In genomic region chr11:100721254-100721653, GRCm38 (mm10) we compare ENCODE assay signal across 11 mouse cellular contexts. TPM values are rescaled to one million over a fixed set of nuclear protein-coding genes. Genes with fewer than 3 reads are reported as not detected.
DNase-seq lines count a peak whose midpoint lies in the region; ATAC-seq lines count a peak whose summit lies in the region.
"Had no signal": no experiment of that assay in that cellular context is flagged by ENCODE, and none has a peak within 500 bp of the region (broad histone marks: within the 10 kb centered on the region; RNA-seq: fewer than 3 reads in every experiment).

No protein-coding gene starts in this region.

- peaks cover 14% of the 10 kb centered on the region; the same call in 1 of the 2 replicates for H3K4me1 ChIP-seq in midbrain, embryonic 15.5 days
- peaks cover 4% of the 10 kb centered on the region; the same call in 1 of the 2 replicates for H3K4me1 ChIP-seq in midbrain, embryonic 11.5 days (ENCODE audit: control insufficient read depth, insufficient read depth, low read length)
- H3K4me1 ChIP-seq in intestine, embryonic 15.5 days (replicated peaks): peaks cover 32% of the 10 kb centered on the region
- peaks cover 28% of the 10 kb centered on the region for H3K4me1 ChIP-seq in stomach, embryonic 16.5 days (ENCODE audit: control insufficient read depth, insufficient read depth, low read length)

- no peak overlapping the region for H3K4me2 ChIP-seq in midbrain, embryonic 15.5 days
- no peak overlapping the region for H3K4me2 ChIP-seq in midbrain, embryonic 11.5 days
- H3K4me2 ChIP-seq in intestine, embryonic 15.5 days (replicated peaks): no peak overlapping the region
- H3K4me2 ChIP-seq in stomach, embryonic 16.5 days (ENCODE audit: low read depth, low read length): no peak overlapping the region

- ATAC-seq in midbrain, embryonic 15.5 days (replicated peaks): no peak
- no peak for ATAC-seq in midbrain, embryonic 11.5 days (ENCODE audit: low FRiP score)
- ATAC-seq in intestine, embryonic 15.5 days: no peak
- ATAC-seq in stomach, embryonic 16.5 days (ENCODE audit: insufficient read depth, low FRiP score): no peak

- intact Hi-C loops in heart, postnatal 36 days (cut with DNase I): loop anchor here (5.0 kb wide), 1 partner anchor 221 kb away; no protein-coding TSS in a partner anchor

- no peak overlapping the region for H3K9ac ChIP-seq in midbrain, embryonic 15.5 days
- no peak overlapping the region for H3K9ac ChIP-seq in midbrain, embryonic 11.5 days (ENCODE audit: low read length)
- no peak overlapping the region for H3K9ac ChIP-seq in intestine, embryonic 15.5 days
- no peak overlapping the region for H3K9ac ChIP-seq in stomach, embryonic 16.5 days (ENCODE audit: low read length)

- H3K9me3 ChIP-seq in midbrain, embryonic 15.5 days: no peaks in the 10 kb centered on the region
- no peaks in the 10 kb centered on the region for H3K9me3 ChIP-seq in midbrain, embryonic 11.5 days (ENCODE audit: control insufficient read depth, low read length)
- H3K9me3 ChIP-seq in intestine, embryonic 15.5 days: no peaks in the 10 kb centered on the region
- H3K9me3 ChIP-seq in stomach, embryonic 16.5 days (replicated peaks; ENCODE audit: control insufficient read depth, low read length): no peaks in the 10 kb centered on the region

- no peak overlapping the region for H3K4me3 ChIP-seq in midbrain, embryonic 15.5 days
- H3K4me3 ChIP-seq in midbrain, embryonic 11.5 days (ENCODE audit: low read depth, low read length): no peak overlapping the region
- H3K4me3 ChIP-seq in intestine, embryonic 15.5 days (replicated peaks): no peak overlapping the region
- no peak overlapping the region for H3K4me3 ChIP-seq in stomach, embryonic 16.5 days (replicated peaks; ENCODE audit: low read length)

- H3K27me3 ChIP-seq in midbrain, embryonic 15.5 days (replicated peaks): no peaks in the 10 kb centered on the region
- no peaks in the 10 kb centered on the region for H3K27me3 ChIP-seq in midbrain, embryonic 11.5 days (ENCODE audit: control insufficient read depth, insufficient read depth, low read length)
- no peaks in the 10 kb centered on the region for H3K27me3 ChIP-seq in intestine, embryonic 15.5 days (replicated peaks)
- no peaks in the 10 kb centered on the region for H3K27me3 ChIP-seq in stomach, embryonic 16.5 days (ENCODE audit: control insufficient read depth, insufficient read depth, low read length)

- H3K27ac ChIP-seq in midbrain, embryonic 15.5 days: peak overlapping the region; percentile 27; the same call in 1 of the 2 replicates
- no peak overlapping the region for H3K27ac ChIP-seq in midbrain, embryonic 11.5 days (ENCODE audit: low read depth, low read length)
- peak overlapping the region; percentile 18 for H3K27ac ChIP-seq in intestine, embryonic 15.5 days
- H3K27ac ChIP-seq in stomach, embryonic 16.5 days (ENCODE audit: low read length): peak overlapping the region; percentile 64

- peak; percentile 48 to 59 for DNase-seq in heart, adult 18-20 months
- no peak for DNase-seq in heart, postnatal 36 days
- DNase-seq in midbrain, embryonic 11.5 days (ENCODE audit: low spot score, missing footprints): no peak
- DNase-seq in spleen, adult 12 weeks (ENCODE audit: low spot score): no peak
- DNase-seq in urinary bladder, postnatal 25 days (ENCODE audit: low spot score): no peak

- WGBS in midbrain, embryonic 15.5 days: 51% methylated on average over 4 of the region's 4 CpGs
- WGBS in midbrain, embryonic 11.5 days: 63% methylated on average over 4 of the region's 4 CpGs
- 63% methylated on average over 4 of the region's 4 CpGs for WGBS in intestine, embryonic 15.5 days
- 59% methylated on average over 4 of the region's 4 CpGs for WGBS in stomach, embryonic 16.5 days

- peaks cover 19% of the 10 kb centered on the region for H3K36me3 ChIP-seq in midbrain, embryonic 15.5 days (replicated peaks)
- H3K36me3 ChIP-seq in midbrain, embryonic 11.5 days (ENCODE audit: control insufficient read depth, insufficient read depth, low read length): peaks cover 11% of the 10 kb centered on the region; the same call in 1 of the 2 replicates
- 0 out of 2 replicates have a peak, but pooled peaks cover 15% of the 10 kb centered on the region for H3K36me3 ChIP-seq in intestine, embryonic 15.5 days
- no peaks in the 10 kb centered on the region for H3K36me3 ChIP-seq in stomach, embryonic 16.5 days (ENCODE audit: control insufficient read depth, insufficient read depth, low read length)

RNA-seq across cellular contexts. Expression of gene Hspb9, which starts 7.6 kb away (rescaled TPM):
- total RNA-seq in heart, adult 18-20 months (2021): not detected
- under 1 TPM in 1 of 2 experiments, not detected in 1; 0.43 TPM for total RNA-seq in heart, postnatal 36 days (2021)
- polyA plus RNA-seq in midbrain, embryonic 15.5 days (2015; fragmentation: Nextera tagmentation; extraction: Ambion mirVana): not detected in 2 replicates
- 0.47 and 0.52 TPM in 2 replicates for polyA plus RNA-seq in midbrain, embryonic 11.5 days (2014; fragmentation: Nextera tagmentation; extraction: Ambion mirVana)
- polyA plus RNA-seq in intestine, embryonic 15.5 days (2015; fragmentation: Nextera tagmentation; extraction: Ambion mirVana): 0.40 and 0.54 TPM in 2 replicates
- polyA plus RNA-seq in stomach, embryonic 16.5 days (2015; fragmentation: Nextera tagmentation; extraction: Ambion mirVana): 0.36 TPM in 1 of 2 replicates, not detected in the other
- total RNA-seq: layer of hippocampus, adult 8-10 months; neutrophil, adult 5-6 weeks had no signal
- polyA plus RNA-seq: brain, embryonic 14.5 days had no signal

RNA-seq across cellular contexts. Expression of gene Kat2a, which starts 9.0 kb away (rescaled TPM):
- total RNA-seq in heart, adult 18-20 months (2021): 10 to 100 TPM; 12.2 to 14.7 TPM
- total RNA-seq in heart, postnatal 36 days (2021): 10 to 100 TPM; 12.4 to 13.0 TPM
- polyA plus RNA-seq in midbrain, embryonic 15.5 days (2015; fragmentation: Nextera tagmentation; extraction: Ambion mirVana): 67.2 and 70.2 TPM in 2 replicates
- 44.4 and 57.2 TPM in 2 replicates for polyA plus RNA-seq in midbrain, embryonic 11.5 days (2014; fragmentation: Nextera tagmentation; extraction: Ambion mirVana)
- polyA plus RNA-seq in intestine, embryonic 15.5 days (2015; fragmentation: Nextera tagmentation; extraction: Ambion mirVana): 48.2 and 51.9 TPM in 2 replicates
- 40.6 and 41.5 TPM in 2 replicates for polyA plus RNA-seq in stomach, embryonic 16.5 days (2015; fragmentation: Nextera tagmentation; extraction: Ambion mirVana)

RNA-seq across cellular contexts. Expression of gene Rab5c, which starts 16.8 kb away (rescaled TPM):
- 10 to 100 TPM; 53.9 to 59.8 TPM for total RNA-seq in heart, adult 18-20 months (2021)
- total RNA-seq in heart, postnatal 36 days (2021): 10 to 100 TPM; 54.3 to 62.1 TPM
- 39.3 and 40.9 TPM in 2 replicates for polyA plus RNA-seq in midbrain, embryonic 15.5 days (2015; fragmentation: Nextera tagmentation; extraction: Ambion mirVana)
- polyA plus RNA-seq in midbrain, embryonic 11.5 days (2014; fragmentation: Nextera tagmentation; extraction: Ambion mirVana): 83.6 and 85.0 TPM in 2 replicates
- 26.1 and 26.3 TPM in 2 replicates for polyA plus RNA-seq in intestine, embryonic 15.5 days (2015; fragmentation: Nextera tagmentation; extraction: Ambion mirVana)
- polyA plus RNA-seq in stomach, embryonic 16.5 days (2015; fragmentation: Nextera tagmentation; extraction: Ambion mirVana): 33.2 and 33.9 TPM in 2 replicates

RNA-seq across cellular contexts. Expression of gene Dhx58, which starts 17.2 kb away (rescaled TPM):
- 1 to 10 TPM in 1 of 2 experiments, under 1 TPM in 1; 0.60 to 1.0 TPM for total RNA-seq in heart, adult 18-20 months (2021)
- total RNA-seq in heart, postnatal 36 days (2021): 1 to 10 TPM in 1 of 2 experiments, under 1 TPM in 1; 0.75 to 2.8 TPM
- 3.5 TPM in 2 replicates for polyA plus RNA-seq in midbrain, embryonic 15.5 days (2015; fragmentation: Nextera tagmentation; extraction: Ambion mirVana)
- 2.0 and 2.1 TPM in 2 replicates for polyA plus RNA-seq in midbrain, embryonic 11.5 days (2014; fragmentation: Nextera tagmentation; extraction: Ambion mirVana)
- 2.7 and 3.2 TPM in 2 replicates for polyA plus RNA-seq in intestine, embryonic 15.5 days (2015; fragmentation: Nextera tagmentation; extraction: Ambion mirVana)
- polyA plus RNA-seq in stomach, embryonic 16.5 days (2015; fragmentation: Nextera tagmentation; extraction: Ambion mirVana): 2.8 and 3.6 TPM in 2 replicates

RNA-seq across cellular contexts. Expression of gene Zfp385c, which starts 29.0 kb away (rescaled TPM):
- total RNA-seq in heart, adult 18-20 months (2021): under 1 TPM; 0.12 to 0.44 TPM
- under 1 TPM in 1 of 2 experiments, not detected in 1; 0.28 TPM for total RNA-seq in heart, postnatal 36 days (2021)
- polyA plus RNA-seq in midbrain, embryonic 15.5 days (2015; fragmentation: Nextera tagmentation; extraction: Ambion mirVana): 0.70 and 0.99 TPM in 2 replicates
- polyA plus RNA-seq in midbrain, embryonic 11.5 days (2014; fragmentation: Nextera tagmentation; extraction: Ambion mirVana): 0.72 TPM in 1 of 2 replicates, not detected in the other
- 0.11 TPM in 2 replicates for polyA plus RNA-seq in intestine, embryonic 15.5 days (2015; fragmentation: Nextera tagmentation; extraction: Ambion mirVana)
- 0.19 and 0.27 TPM in 2 replicates for polyA plus RNA-seq in stomach, embryonic 16.5 days (2015; fragmentation: Nextera tagmentation; extraction: Ambion mirVana)
- total RNA-seq: neutrophil, adult 5-6 weeks had no signal

Comparison
In these comparisons a context has a peak if more than half of its experiments do, and no peak if none do; other contexts are left out.
1. DNase-seq: peak in heart, adult 18-20 months (2 of 2); none in heart, postnatal 36 days (0 of 2), midbrain, embryonic 11.5 days (single experiment), spleen, adult 12 weeks (single experiment) and urinary bladder, postnatal 25 days (single experiment).